Mouse (Mus musculus) liver, embryonic 15.5 days (tissue): ENCODE data around the gene Tor3a. TPM values are rescaled to one million over a fixed set of nuclear protein-coding genes. Genes with fewer than 3 reads are reported as not detected.
"Not testable (repeated sequence)": the region's sequence is repeated elsewhere in the genome, so short reads cannot be mapped to it uniquely, and the experiment has no call there.

ENCODE experiments used
- ATAC-seq: fragments of 200-750 bp; cut with Nextera tagmentation; 2 replicates; pipeline ENCODE4 v1.8.0; 2017; ENCODE audit warnings: moderate number of reproducible peaks, mild to moderate bottlenecking, moderate library complexity; ENCODE audit not compliant: insufficient read depth
- H3K27ac ChIP-seq: fragments of 300-500 bp; sonication (generic); replicated peaks from 2 replicates; pipeline ENCODE4 v1.5.1; 2015; ENCODE audit warnings: mild to moderate bottlenecking, inconsistent platforms
- H3K27me3 ChIP-seq: fragments of 300-500 bp; sonication (generic); 2 replicates; pipeline ENCODE4 v1.6.1; 2015; ENCODE audit warnings: mild to moderate bottlenecking, inconsistent platforms
- H3K36me3 ChIP-seq: fragments of 300-500 bp; sonication (generic); replicated peaks from 2 replicates; pipeline ENCODE4 v1.6.1; 2015; ENCODE audit warnings: moderate library complexity, mild to moderate bottlenecking, inconsistent platforms
- H3K4me1 ChIP-seq: fragments of 300-500 bp; sonication (generic); replicated peaks from 2 replicates; pipeline ENCODE4 v1.6.1; 2015; ENCODE audit warnings: inconsistent platforms
- H3K4me2 ChIP-seq: fragments of 300-500 bp; sonication (generic); 2 replicates; pipeline ENCODE4 v1.6.1; 2015; ENCODE audit warnings: moderate library complexity, mild to moderate bottlenecking, inconsistent platforms
- H3K4me3 ChIP-seq: fragments of 300-500 bp; sonication (generic); replicated peaks from 2 replicates; pipeline ENCODE4 v1.5.1; 2015; ENCODE audit warnings: mild to moderate bottlenecking, inconsistent platforms
- H3K9ac ChIP-seq: fragments of 300-500 bp; sonication (generic); 2 replicates; pipeline ENCODE4 v1.6.1; 2015; ENCODE audit warnings: moderate library complexity, mild to moderate bottlenecking, inconsistent platforms
- H3K9me3 ChIP-seq: fragments of 300-500 bp; sonication (generic); replicated peaks from 2 replicates; pipeline ENCODE4 v1.6.1; 2016; ENCODE audit warnings: inconsistent platforms
- WGBS: fragments of 180-500 bp; shearing (Covaris S2); methylation state at CpG from one replicate; pipeline ENCODE4 v1.1.7; 2015; ENCODE audit warnings: mixed read lengths; ENCODE audit not compliant: insufficient replicate concordance; 5-methylcytosine and 5-hydroxymethylcytosine counted together
- polyA plus RNA-seq: library from polyadenylated mRNA; unstranded; fragments of >200 nt; fragmentation: Nextera tagmentation; extraction: Ambion mirVana; gene quantifications from 2 replicates; pipeline ENCODE4 v1.2.1, GENCODE M21; 2015

Tor3a gene
- polyA plus RNA-seq, 1 experiment from 2014 or later: 4.4 TPM

DNA sequence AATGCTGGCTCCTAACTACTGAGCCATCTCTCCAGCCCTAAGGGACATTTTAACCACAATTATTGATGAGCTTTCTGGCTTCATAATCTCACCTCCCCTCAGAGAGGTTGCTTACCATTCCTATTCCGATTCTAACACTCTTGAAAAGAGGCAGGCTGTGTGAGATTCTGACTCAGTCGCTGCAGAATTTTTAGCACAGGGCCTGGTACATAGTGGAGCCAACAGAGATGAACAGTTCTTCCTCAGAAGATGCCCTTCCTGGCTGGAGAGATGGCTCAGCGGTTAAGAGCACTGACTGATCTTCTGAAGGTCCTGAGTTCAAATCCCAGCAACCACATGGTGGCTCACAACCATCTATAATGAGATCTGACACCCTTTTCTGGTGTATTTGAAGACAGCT, 2.2 kb downstream of the Tor3a start:
- Histone ChIP-seq H3K4me2 (no peak overlapping the region), H3K4me3 (no peak overlapping the region), H3K9ac (no peak overlapping the region), H3K9me3 (no peaks in the 10 kb centered on the region), H3K27me3 (0 out of 2 replicates have a peak, but pooled peaks cover 8% of the 10 kb centered on the region), H3K36me3 (no peaks in the 10 kb centered on the region), H3K4me1 (peaks cover 24% of the 10 kb centered on the region), H3K27ac (no peak overlapping the region)
- ATAC-seq: no peak
- WGBS: 79% methylated on average over 3 of the region's 3 CpGs

- peaks cover 12% of the 10 kb centered on the region for H3K4me1 ChIP-seq
- H3K27me3 ChIP-seq: 0 out of 2 replicates have a peak, but pooled peaks cover 8% of the 10 kb centered on the region
- no peak overlapping the region for H3K4me2 ChIP-seq
- H3K36me3 ChIP-seq: no peaks in the 10 kb centered on the region
- no peak overlapping the region for H3K9ac ChIP-seq
- no peak overlapping the region for H3K27ac ChIP-seq
- H3K4me3 ChIP-seq: no peak overlapping the region
- 67% methylated on average over 11 of the region's 11 CpGs for WGBS
- no peaks in the 10 kb centered on the region for H3K9me3 ChIP-seq
- no peak for ATAC-seq
Observed at GRCm38 (mm10) chr1:156669208-156669983, 4.8 kb downstream of the Tor3a start.

- Histone ChIP-seq H3K27me3 (no peaks in the 10 kb centered on the region), H3K4me1 (peaks cover 5% of the 10 kb centered on the region), H3K36me3 (no peaks in the 10 kb centered on the region), H3K9ac (no peak overlapping the region), H3K4me3 (no peak overlapping the region), H3K9me3 (no peaks in the 10 kb centered on the region), H3K27ac (no peak overlapping the region), H3K4me2 (no peak overlapping the region)
- no peak for ATAC-seq
- 55% methylated on average over 5 of the region's 5 CpGs for WGBS
Observed at GRCm38 (mm10) chr1:156668602-156669001, 5.6 kb downstream of the Tor3a start.

DNA sequence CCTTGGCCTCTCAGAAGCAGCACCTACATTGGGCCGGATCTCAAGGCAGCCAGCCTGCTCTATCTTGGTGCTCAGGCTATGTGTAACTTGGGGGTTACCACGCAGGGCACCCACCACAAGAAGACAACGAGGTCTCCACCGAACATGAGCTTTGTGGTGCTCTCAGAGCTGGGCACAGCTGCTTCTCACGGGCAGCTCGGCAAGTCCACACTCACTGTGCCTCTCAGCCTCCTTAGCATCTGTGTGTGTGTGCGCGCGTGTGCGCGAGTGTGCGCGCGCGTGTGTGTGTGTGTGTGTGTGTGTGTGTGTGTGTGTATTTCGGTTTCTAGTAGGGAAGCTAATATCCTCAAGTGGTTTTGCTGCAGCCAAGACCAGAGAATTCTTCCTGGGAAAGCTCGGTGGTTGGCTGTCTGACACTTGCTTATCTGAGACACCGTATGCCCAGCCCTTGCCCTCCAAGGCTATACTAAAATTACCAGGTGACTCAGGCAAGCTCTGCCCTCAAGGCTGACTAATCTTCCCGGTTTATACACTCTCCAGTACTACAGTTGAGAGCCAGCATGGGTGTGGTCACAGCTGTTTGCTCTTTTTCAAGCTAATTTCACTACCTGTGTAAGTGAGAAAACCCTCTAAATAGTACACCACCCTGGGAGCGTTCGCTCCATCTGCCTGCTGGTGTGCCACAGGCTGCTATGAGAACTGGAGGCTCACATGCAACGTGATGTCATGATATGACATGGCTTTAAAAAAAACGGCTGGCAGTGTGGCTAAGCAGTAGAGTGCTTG, 6.8 kb downstream of the Tor3a start:
- Histone ChIP-seq H3K36me3 (no peaks in the 10 kb centered on the region), H3K4me3 (no peak overlapping the region), H3K27me3 (no peaks in the 10 kb centered on the region), H3K27ac (no peak overlapping the region), H3K9ac (no peak overlapping the region), H3K4me1 (no peaks in the 10 kb centered on the region), H3K4me2 (no peak overlapping the region), H3K9me3 (no peaks in the 10 kb centered on the region)
- peak; percentile 46 for ATAC-seq
- 56% methylated on average over 23 of the region's 23 CpGs for WGBS

GRCm38 (mm10) chr1:156665777-156666176, 8.4 kb downstream of the Tor3a start:
- H3K27me3 ChIP-seq: no peaks in the 10 kb centered on the region
- no peak overlapping the region for H3K4me3 ChIP-seq
- H3K4me1 ChIP-seq: no peaks in the 10 kb centered on the region
- no peak overlapping the region for H3K27ac ChIP-seq
- no peaks in the 10 kb centered on the region for H3K36me3 ChIP-seq
- H3K4me2 ChIP-seq: no peak overlapping the region
- no peak overlapping the region for H3K9ac ChIP-seq
- 79% methylated on average over 8 of the region's 8 CpGs for WGBS
- no peak for ATAC-seq
- H3K9me3 ChIP-seq: no peaks in the 10 kb centered on the region

- peak overlapping the region; percentile 36 for H3K4me2 ChIP-seq
- WGBS: 53% methylated on average over 21 of the region's 21 CpGs
- peaks cover 20% of the 10 kb centered on the region for H3K4me1 ChIP-seq
- not testable (repeated sequence) for H3K9me3 ChIP-seq, H3K27me3 ChIP-seq, H3K9ac ChIP-seq, ATAC-seq, H3K36me3 ChIP-seq, H3K27ac ChIP-seq, H3K4me3 ChIP-seq
Observed at GRCm38 (mm10) chr1:156660660-156661236, 13.4 kb downstream of the Tor3a start.

GRCm38 (mm10) chr1:156659906-156660659, 14.1 kb downstream of the Tor3a start:
- ATAC-seq: peak; percentile 20; the same call in 1 of the 2 replicates
- H3K9me3 ChIP-seq: no peaks in the 10 kb centered on the region
- no peak overlapping the region for H3K27ac ChIP-seq
- H3K4me2 ChIP-seq: peak overlapping the region; percentile 33
- H3K36me3 ChIP-seq: no peaks in the 10 kb centered on the region
- H3K4me3 ChIP-seq: no peak overlapping the region
- no peaks in the 10 kb centered on the region for H3K27me3 ChIP-seq
- no peak overlapping the region for H3K9ac ChIP-seq
- H3K4me1 ChIP-seq: peaks cover 20% of the 10 kb centered on the region
- WGBS: 61% methylated on average over 13 of the region's 13 CpGs

GRCm38 (mm10) chr1:156658676-156659075, 15.5 kb downstream of the Tor3a start:
- 66% methylated on average over 5 of the region's 5 CpGs for WGBS
- H3K9ac ChIP-seq: no peak overlapping the region
- H3K9me3 ChIP-seq: no peaks in the 10 kb centered on the region
- no peak overlapping the region for H3K27ac ChIP-seq
- no peak for ATAC-seq
- peaks cover 20% of the 10 kb centered on the region for H3K4me1 ChIP-seq
- H3K4me3 ChIP-seq: no peak overlapping the region
- H3K36me3 ChIP-seq: no peaks in the 10 kb centered on the region
- H3K27me3 ChIP-seq: no peaks in the 10 kb centered on the region
- H3K4me2 ChIP-seq: no peak overlapping the region

DNA sequence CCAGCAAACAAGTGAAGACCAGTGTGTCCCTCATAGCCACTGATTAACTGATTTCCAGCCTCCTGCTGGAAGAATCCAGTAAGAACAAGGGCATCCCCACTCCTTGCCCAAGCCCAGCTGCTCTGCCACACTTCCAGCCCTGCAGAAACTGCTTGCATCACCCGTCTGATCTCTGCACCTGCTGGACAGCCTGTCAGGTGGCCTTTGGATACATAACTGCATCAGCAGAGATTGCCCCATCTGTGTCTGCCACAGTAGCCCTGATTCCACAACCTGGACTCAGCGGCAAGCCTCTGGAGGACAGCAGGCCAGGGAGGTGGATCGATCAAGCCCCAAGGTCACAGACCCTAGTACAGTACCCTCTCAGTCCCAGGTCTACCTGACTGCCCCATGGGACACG, 16.6 kb downstream of the Tor3a start:
- WGBS: 65% methylated on average over 4 of the region's 4 CpGs
- Histone ChIP-seq H3K27me3 (no peaks in the 10 kb centered on the region), H3K4me3 (no peak overlapping the region), H3K36me3 (no peaks in the 10 kb centered on the region), H3K4me1 (peaks cover 20% of the 10 kb centered on the region), H3K9me3 (no peaks in the 10 kb centered on the region), H3K27ac (0 out of 2 replicates have a peak overlapping the region, but pooled peaks have one; percentile 1), H3K4me2 (no peak overlapping the region), H3K9ac (no peak overlapping the region)
- ATAC-seq: peak; percentile 74

- 63% methylated on average over 13 of the region's 13 CpGs for WGBS
- no peak overlapping the region for H3K9ac ChIP-seq
- no peak overlapping the region for H3K27ac ChIP-seq
- H3K27me3 ChIP-seq: no peaks in the 10 kb centered on the region
- no peaks in the 10 kb centered on the region for H3K36me3 ChIP-seq
- H3K4me2 ChIP-seq: no peak overlapping the region
- H3K4me1 ChIP-seq: peaks cover 17% of the 10 kb centered on the region
- H3K9me3 ChIP-seq: no peaks in the 10 kb centered on the region
- no peak for ATAC-seq
- no peak overlapping the region for H3K4me3 ChIP-seq
Observed at GRCm38 (mm10) chr1:156654735-156655530, 19.2 kb downstream of the Tor3a start.
